Mouse (Mus musculus) bone marrow, adult 2 months (tissue): ENCODE measurements around the gene Pf4.
A peak's percentile ranks its signal among the peaks of the same experiment; 100 is the strongest.

ENCODE experiments used
- CTCF ChIP-seq: fragments of 200-500 bp; IDR thresholded peaks from 2 replicates; pipeline ENCODE4 v1.5.1; 2011; ENCODE audit warnings: low read length, control low read depth; ENCODE audit not compliant: control insufficient read depth, insufficient read depth
- POLR2A ChIP-seq: fragments of 200-500 bp; IDR thresholded peaks from 2 replicates; pipeline ENCODE4 v1.6.1; 2011; ENCODE audit warnings: low read depth, mild to moderate bottlenecking, control low read depth, low read length, borderline replicate concordance; ENCODE audit not compliant: control insufficient read depth

GRCm38 (mm10) chr5:90759077-90760065 is 12.9 kb upstream of the Pf4 start, which contains the start of gene Cxcl5:
- no peak for TF ChIP-seq CTCF
- TF ChIP-seq POLR2A, result peak; percentile 23; the same call in 1 of the 2 replicates
